Mouse (Mus musculus) cerebellum, adult 9-11 months (tissue): ENCODE measurements at regions not wholly inside any gene's neighbourhood (a gene's known extent, or its start where the extent isn't known, plus 50 kb on each side); places are given as distances from the start of the nearest gene placed in this dataset.
"Not testable (repeated sequence)": the region's sequence is repeated elsewhere in the genome, so short reads cannot be mapped to it uniquely, and the experiment has no call there.

Source experiments
- DNase-seq: peaks from one replicate; pipeline ENCODE4 v3.0.0; 2022

DNA sequence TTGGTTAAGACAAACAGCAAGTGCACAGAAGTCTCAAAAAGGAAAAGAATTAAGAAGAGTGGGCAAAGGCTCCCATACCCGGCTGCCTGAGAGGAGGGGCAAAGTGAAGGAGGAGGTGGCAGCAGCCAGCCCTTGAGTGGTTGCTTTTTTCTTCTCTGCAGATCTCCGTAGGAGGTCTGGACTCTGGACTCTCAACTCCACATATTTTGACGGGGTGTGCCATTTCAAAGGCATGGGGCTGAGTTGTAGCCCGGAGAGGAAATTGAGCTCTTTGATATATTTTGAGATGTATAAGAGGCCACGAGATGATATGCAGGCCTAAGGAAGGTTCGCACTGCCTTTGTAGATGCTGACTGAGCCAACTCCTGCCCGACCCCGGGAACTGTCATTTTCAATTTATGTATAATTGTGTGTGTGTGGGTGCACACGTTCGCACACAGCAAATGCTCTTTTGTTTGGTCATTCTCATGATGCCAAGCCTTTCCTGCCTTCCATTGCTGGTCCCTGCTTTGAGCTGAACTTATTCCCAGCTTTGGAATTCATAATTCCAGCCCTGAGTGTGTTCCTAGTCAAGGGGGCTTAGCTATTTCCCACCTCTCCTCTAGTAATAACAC, 56.4 kb downstream of the Cxcr4 start:
- no peak for DNase-seq

DNA sequence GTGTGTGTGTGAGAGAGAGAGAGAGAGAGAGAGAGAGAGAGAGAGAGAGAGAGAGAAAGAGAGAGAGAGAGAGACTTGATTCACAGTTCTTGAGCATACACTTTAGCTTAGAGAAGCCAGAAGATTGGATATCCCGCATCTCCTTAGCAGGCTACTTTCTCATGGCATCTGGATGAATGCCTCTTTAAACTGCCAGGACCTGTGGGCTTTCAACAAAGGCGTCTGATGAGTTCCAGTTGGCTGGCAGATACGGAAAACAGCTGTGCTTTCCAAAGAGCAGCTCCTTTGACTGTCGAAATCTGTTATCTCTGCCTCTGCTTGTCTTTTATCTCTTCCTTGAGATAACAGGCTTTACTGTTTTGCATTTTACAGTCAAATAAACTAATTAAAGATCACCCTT, 59.5 kb downstream of the Cxcr4 start:
- DNase-seq = no peak

DNA sequence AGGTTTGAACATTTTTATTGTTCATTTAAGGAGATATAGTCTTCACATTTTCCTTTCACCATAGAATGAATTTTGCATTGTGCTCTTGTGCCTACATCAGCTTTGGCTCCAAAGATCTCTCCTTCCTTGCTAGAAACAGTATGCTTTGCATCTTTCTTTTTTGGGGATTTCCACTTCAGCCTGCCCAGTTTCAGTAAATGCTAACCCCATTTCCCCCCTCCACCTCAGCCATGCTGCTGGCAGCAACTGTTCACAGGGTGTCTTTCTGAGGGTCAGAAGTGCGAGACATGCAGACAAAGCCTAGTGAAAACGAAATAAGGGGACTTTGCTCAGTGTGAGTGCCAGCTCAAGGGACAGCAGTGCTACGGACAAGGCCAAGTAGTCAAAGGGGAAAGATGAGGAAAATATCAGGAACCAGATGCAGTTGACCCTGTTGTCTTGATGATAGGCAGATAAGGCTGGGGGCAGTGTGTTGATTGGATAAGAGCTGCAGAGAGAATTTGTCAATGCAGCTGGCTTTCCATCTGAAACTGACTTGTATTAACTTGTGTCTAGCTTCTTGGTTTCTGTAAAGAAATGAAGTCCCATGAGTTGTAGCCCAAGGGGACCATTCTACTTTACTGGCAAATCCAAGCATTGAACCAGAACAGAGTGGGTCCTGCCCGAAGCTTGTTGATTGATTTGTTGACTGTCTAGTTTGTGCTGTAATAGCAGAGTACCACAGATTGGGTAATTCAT, 62.1 kb downstream of the Cxcr4 start:
- no peak for DNase-seq

DNA sequence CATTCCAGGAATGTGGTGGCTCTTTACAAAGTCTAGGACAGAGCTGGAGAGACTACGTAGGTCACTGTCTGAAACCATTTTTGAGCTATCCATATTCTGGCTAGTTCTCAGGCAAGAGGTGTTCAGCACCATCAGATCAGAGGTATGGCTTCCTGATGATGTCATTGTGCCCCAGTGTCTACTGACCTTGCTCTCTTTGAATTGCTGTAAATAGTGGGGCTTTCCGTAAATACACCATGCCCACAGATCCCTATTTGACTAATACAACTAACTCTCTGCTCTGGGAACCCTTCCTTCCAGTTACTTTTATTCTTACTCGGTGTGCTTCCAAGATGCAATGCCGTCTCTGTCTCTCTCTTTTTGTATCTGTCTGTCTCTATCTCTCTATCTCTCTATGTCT, 72.9 kb downstream of the Cxcr4 start:
- DNase-seq = no peak

DNA sequence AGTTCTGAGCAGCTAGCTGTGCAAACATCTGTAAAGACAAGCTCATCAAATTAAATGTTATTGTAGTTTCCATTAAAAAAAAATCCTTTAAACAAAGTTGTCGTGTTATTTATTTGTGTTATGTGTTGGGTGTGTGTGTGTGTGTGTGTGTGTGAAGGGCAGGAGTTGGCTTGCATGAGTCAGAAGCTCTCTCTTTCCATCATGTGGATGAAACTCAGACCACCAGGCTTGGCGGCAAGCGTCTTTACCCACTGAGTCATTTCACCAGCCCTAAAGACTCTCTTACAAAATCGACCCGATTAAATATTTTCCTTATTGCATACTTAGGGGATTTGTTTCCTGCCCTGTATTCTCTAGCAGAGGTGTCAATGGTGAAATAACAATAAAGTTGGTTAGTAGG, 73.6 kb downstream of the Cxcr4 start:
- DNase-seq = no peak

DNA sequence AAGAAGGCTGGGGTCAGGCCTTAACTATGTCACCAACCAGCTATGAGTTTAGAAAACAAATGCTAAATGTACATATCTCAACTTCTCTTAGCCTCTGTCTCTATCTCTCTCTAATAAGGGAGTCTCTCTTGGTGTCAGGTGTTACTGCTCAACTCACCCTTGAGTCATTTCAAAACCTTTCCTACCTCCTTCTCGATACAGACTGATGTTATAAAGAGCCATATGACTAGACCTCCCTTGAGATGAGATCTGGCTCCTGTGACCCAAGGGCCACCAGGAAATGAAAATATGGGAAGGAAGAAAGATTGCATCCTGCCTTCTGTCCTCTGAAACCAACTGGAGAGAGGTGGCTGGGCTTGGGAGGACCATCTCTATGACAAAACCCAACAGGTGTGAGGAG, 74.7 kb downstream of the Cxcr4 start:
- DNase-seq = no peak

DNA sequence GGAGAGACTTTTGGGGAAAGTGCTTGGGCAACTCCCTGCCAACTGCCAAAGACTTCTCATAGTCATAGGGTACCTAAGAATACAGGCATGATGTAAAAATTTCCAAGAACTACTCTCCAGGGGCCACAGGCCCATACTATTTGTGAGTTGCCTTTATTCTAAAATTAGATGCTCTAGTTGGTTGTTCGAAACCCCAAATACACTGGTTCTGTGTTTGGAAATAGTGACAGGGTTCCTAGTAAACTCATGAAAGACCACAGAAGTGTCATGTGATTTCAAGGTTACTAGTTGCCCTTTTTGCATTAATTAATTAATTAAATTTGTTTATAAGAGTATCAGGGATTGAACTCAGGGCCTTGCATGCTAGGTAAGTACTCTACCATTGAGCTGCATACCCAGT, 77.8 kb downstream of the Cxcr4 start:
- DNase-seq = no peak

DNA sequence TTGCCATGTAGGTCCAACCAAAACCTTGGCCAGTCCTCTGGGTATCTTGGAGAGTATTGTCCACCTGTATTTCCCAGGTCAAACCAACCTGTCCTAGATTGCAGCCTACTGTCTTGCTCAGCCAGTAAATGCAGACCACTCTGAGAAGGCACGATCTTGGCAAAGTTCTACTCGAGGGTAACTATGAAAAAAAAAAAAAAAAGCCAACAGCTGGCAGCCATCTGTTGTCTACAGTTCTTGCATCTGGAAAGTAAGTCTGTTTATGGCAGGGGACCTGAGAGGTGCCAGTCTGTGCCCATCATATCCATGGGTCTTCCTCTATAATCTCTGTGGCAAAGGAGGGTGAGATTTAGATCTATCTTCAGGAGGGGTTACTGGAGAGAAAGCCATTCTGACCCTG, 78.2 kb downstream of the Cxcr4 start:
- DNase-seq = no peak

DNA sequence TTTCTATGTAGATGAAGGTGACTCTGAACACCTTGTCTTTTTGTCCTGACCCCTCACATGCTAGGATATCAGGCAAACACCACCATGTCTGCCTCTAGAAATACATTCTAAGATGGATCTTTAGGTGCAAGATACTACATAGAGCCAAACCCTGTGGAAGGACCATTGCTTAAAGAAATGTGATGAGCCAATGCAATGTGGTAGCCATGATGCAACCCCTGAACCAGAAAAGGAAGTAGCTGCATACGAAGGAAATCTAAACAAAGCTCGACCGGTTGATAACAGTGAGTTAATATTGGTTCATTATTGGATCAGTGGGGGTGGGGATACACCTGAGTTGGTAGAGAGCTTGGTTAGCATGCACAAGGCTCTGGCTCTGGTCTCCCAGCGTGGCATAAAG, 78.9 kb downstream of the Cxcr4 start:
- DNase-seq = no peak

DNA sequence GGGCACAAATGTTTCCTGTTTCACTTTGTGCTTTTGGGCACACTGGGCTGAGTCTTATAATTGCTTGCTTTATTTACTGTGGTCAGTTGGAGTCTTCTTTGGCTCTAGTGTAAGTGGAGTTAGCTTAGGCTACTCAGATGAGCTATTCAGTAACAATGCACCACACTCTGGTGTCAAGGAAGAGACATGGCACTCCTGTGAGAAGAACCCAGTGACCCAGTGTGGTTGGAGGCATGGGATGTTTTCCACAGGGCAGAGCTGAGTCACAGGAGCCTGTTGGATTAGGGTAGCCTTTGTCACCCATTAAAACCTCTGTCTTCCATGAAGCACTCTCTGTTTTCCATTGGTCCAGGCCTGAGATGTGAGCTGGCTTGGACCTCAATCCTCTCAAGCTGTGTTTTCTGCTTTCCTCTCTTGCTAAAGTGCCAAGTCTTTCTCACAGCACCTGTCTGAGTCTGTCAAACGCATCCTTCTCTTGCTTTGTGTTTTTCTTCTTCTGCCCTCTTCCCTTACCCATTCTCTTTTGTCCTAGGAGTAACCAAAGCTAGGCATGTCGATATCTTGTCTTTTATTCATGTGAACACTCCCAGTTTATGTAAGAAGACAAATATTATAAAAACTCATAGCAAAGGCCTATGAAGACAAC, 83.2 kb downstream of the Cxcr4 start:
- no peak for DNase-seq

DNA sequence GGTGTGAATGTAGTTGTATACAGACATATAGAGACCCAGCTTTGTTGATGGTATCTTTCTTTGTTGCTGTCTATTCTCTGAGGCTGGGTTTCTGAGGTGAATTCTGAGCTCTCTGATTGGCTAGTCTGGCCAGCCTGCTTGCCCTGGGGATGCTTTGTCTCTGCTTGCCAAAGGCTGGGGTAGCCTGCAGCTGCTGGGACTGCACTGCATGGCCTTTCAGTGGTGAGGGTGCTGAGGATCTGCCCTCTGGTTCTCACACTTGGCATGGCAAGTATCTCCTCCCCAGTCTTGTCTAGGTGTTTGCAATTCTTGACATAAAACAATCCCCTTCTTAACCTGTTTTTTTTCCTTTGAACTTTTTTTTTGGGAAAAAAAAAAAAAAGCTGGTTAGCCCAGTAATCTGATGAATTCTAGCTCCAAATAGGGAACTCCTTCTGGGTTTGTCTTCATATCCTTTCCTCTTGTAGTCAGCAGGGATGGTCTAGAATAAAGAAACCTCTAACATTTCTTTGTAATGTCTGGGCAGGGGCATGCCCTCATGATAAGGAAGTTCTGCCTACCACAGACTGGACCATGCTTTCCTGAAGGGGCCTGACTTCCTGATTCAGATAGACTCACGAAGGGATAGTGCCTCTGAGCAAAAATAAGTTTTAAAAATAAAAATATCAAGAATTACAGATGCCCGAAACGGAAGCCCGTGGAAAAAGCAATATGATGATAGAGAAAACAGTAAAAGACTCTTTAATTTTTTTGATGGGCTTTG, 85.4 kb downstream of the Cxcr4 start:
- no peak for DNase-seq

DNA sequence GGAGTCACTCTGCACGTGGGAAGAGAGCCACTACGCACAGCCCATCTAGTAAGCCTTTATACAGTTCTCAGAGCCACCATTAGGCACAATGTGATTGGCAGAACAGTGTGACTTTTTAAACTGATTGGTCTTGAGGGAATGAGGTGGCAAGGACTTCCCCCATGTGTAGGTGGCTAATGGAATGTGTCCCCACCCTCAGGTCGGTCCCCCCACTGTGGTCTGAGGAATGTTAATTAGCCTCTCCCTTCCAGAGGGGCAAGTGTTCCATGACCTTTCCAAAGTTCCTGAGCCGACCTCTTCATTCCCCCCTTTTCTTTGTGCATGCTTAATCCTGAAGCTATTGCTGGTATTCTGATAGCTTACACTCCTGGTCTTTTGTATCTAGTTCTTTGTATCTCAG, 87.2 kb upstream of the Dars start:
- DNase-seq = no peak

DNA sequence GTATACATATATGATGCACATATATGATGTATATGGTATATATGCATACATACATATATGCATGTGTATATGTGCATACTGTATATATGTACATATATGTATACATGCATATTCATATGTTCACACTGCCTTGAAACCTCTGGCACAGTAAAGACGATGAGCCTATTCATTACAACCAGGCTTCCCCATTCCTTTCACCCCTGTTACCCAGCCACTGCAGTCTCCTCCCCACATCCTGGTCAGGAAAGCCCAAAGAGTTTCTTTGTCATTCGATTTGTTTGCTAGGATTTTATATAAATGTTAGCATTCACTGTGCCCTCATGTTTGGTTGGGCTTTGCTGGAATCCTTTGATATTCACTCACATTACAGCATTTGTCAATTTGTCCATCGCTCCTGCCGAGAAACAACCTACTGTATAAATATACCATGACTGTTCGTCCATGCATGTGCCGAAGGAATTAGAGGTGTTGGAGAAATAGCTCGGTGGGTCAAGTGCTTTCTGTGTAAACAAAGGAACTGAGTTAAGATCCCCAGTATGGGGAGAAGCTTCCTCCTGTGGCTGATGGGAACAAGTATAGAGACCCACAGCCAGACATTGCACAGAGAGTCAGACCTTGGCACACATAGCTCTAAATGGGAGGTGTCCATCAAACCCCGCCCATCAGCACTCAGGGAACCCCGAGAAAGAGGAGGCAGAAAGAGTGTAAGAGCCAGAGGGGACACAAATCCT, 81.0 kb upstream of the Dars start:
- DNase-seq = no peak

DNA sequence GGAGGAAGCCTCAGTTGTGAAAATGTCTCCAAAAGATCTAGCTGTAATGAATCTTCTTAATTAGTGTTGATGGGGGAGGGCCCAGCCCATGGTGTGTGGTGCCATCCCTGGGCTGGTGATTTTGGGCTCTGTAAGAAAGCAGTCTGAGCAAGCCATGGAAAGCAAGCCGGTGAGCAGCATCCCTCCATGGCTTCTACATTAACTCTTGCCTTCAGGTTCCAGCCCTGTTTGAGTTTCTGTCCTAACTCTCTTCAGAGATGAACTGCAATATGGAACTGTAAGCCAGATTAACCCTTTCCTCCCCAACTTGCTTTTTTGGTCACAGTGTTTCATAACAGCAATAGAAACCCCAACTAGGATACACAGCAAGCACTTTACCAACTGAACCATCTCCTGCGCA, 75.1 kb upstream of the Dars start:
- no peak for DNase-seq

DNA sequence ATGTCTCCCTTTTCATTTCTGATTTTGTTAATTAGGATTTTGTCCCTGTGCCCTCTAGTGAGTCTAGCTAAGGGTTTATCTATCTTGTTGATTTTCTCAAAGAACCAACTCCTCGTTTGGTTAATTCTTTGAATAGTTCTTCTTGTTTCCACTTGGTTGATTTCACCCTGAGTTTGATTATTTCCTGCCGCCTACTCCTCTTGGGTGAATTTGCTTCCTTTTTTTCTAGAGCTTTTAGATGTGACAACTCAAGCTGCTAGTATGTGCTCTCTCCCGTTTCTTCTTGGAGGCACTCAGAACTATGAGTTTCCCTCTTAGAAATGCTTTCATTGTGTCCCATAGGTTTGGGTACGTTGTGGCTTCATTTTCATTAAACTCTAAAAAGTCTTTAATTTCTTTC, 70.0 kb upstream of the Dars start:
- DNase-seq = not testable (repeated sequence)

DNA sequence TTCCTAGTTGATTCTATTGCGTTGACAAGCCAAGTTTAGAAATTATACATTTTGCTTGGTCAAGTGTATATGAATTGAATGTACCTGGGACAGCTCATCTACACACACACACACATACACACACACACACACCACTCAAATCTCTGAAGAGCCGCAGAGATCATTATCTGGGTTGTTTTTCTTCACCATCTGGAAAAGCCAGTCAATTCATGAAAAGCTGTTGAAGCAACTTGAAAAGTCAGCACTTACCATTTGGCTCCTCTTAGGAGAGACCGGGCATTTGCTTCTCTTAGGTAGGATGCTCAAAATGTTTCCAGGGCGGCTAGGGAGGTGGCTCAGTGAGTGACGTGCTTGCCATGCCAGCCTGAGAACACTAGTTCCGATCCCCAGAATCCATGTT, 61.2 kb upstream of the Dars start:
- DNase-seq = no peak

DNA sequence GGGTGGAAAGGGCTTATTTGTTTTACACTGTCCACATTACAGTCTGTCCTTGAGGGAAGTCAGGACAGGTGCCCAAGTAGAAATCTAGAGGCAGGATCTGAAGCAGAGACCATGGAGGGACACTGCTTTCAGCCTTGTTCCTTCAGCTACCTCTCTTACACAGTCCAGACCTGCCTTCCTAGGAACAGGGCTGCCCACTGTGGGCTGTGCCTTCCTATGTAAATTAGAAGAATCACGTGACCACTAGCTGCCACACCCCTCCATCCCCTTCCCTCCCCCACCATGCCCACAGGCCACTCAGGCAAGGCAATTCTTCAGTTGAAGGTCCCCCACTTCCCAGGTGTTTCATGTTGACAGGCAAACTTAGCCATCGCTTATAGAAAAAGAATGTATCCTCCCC, 60.5 kb upstream of the Dars start:
- no peak for DNase-seq

DNA sequence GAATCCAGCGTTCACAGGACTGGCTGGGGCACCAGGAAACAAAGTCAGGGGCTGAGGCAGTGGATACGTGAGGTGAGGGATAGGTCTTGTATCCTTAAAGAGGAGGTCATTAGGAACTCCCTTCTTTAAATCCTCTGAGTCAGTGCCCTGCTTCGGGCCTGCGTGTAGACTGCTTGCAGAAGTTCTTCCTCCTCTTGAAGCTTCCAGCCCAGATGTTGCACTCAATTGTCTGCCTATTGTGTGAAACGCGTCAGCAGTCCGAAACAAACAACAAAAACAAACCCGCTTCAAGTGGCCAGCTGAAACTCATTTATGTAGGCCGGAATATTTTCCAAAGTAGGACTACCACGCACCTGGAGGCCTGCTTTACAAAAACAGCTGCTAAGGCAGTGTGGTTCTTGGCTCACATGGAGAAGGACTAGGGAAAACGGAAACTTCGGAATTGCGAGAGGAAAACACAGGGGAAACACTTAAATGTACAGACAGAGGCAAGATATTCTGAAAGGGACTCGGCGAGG, 55.6 kb upstream of the Dars start:
- peak; percentile 2 for DNase-seq

DNA sequence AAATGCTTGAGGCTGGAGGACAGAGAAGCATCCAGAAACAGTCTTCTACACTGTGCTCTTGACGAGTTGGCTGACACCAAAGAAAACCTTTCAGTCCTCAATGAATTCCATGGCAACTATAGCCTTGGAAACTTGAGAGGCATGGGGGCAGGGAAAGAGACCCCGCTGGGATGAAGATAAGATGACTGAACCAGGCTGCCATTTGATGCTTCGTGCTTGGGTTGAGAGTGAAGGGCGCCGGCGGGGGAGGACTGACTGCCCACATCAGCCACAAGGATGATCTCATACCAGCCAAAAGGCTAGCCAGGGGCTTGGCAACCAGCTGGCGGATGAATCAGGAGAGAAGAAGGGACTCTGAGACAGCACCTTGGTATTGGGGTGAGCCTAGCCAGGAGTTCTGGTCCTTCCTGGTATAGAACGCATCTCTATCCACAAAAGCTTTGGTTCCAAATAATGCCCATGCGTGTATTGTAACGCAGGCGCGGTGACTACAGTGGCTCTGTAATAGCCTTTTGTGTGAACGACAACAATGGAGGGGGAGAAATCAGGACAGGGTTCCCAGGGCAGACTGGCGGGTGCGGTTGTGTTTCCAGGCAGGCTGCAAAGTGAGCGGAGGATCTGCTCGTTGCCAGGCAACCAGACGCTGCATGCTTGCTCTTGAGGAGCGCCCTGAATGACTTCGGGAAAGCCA, 55.0 kb upstream of the Dars start:
- DNase-seq = peak; percentile 12

DNA sequence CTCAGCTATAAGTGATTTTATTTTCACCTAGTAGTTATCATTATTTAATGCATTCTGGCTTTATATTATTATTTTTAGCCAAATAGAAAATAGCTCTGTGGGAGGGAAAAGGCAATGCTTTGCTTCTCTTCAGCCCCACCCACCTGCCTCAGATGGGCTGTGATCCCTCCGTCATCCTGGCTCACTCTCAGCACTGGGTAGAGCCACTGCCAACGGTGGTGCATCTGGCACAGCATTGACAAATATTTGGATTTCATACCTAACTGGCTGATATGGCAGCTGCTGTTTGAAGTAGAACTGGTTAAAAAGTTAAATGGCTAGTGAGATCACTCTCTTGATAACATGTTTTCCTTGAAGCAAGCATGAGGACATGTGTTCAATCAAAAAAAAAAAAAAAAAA, 53.6 kb upstream of the Dars start:
- DNase-seq = no peak

DNA sequence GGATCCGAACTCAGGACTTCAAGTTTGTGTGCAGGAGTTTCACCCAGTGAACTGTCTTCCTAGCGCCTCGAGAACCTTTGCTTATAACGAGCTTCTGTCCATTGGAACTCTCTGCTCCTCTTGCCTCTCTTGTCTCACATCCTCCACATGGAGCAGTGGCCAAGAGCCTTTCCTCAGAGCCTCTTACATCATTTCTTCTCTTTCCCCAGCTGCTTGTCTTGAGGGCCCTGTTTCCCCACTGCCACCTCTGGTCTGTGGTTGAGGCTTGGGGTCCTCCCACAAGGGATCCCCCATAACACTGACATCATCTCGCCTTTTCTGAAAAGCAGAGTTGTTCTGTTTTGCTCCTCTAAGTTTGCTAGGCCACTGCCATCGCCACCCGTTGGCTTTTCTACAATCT, 51.9 kb upstream of the Dars start:
- DNase-seq = no peak
